Mouse (Mus musculus) forebrain, embryonic 10.5 days (tissue): Measurements from ENCODE around the gene Cdc25a. TPM values are rescaled to one million over a fixed set of nuclear protein-coding genes. Genes with fewer than 3 reads are reported as not detected.

Source experiments
- DNase-seq: peaks from one replicate; pipeline ENCODE4 v3.0.0-alpha.2; 2017; ENCODE audit warnings: low spot score; ENCODE audit errors: extremely low spot score
- H3K27ac ChIP-seq: fragments of 300-500 bp; sonication (generic); 2 replicates; pipeline ENCODE4 v1.5.1; 2016; ENCODE audit warnings: mild to moderate bottlenecking
- H3K27me3 ChIP-seq: fragments of 300-500 bp; sonication (generic); 2 replicates; pipeline ENCODE4 v1.6.1; 2016; ENCODE audit warnings: mild to moderate bottlenecking; ENCODE audit not compliant: poor library complexity, severe bottlenecking
- H3K36me3 ChIP-seq: fragments of 300-500 bp; sonication (generic); replicated peaks from 2 replicates; pipeline ENCODE4 v1.6.1; 2016; ENCODE audit warnings: mild to moderate bottlenecking, moderate library complexity
- H3K4me1 ChIP-seq: fragments of 300-500 bp; sonication (generic); 2 replicates; pipeline ENCODE4 v1.6.1; 2016
- H3K4me3 ChIP-seq: fragments of 300-500 bp; sonication (generic); 2 replicates; pipeline ENCODE4 v1.5.1; 2016; ENCODE audit warnings: mild to moderate bottlenecking, moderate library complexity
- H3K9me3 ChIP-seq: fragments of 300-500 bp; sonication (generic); 2 replicates; pipeline ENCODE4 v1.6.1; 2016; ENCODE audit warnings: mild to moderate bottlenecking, moderate library complexity
- WGBS: fragments of 180-500 bp; shearing (Covaris S2); methylation state at CpG from one replicate; pipeline ENCODE4 v1.1.7; 2016; 5-methylcytosine and 5-hydroxymethylcytosine counted together
- polyA plus RNA-seq: library from polyadenylated mRNA; unstranded; fragments of >200 nt; fragmentation: Nextera tagmentation; extraction: Ambion mirVana; gene quantifications from 2 replicates; pipeline ENCODE4 v1.2.1, GENCODE M21; 2016

Cdc25a gene
- polyA plus RNA-seq, 1 experiment from 2014 or later, result 45.5 TPM

DNA sequence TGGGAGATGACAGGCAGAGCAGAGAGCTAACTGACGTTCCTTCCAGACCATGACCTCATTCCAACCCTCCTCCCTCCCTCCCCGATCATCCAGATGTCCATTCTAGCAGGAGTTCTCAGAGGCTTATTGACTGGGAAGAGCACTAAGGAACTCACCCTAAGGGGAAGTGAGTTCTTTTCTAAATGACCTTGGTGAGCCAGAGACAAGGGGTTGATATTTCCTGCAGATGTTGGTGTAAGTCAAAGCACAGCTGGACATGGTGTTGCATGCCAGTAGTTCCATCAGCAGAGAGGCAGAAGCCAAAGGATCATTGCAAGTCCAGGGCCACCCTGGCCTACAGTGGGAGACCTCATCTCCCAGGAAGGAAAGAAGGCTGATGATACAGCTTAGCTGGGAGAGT, 22.6 kb downstream of the Cdc25a start:
- Histone ChIP-seq H3K4me3 (no peak overlapping the region), H3K9me3 (no peaks in the 10 kb centered on the region), H3K27ac (no peak overlapping the region), H3K4me1 (peaks cover 11% of the 10 kb centered on the region), H3K36me3 (peaks cover 46% of the 10 kb centered on the region), H3K27me3 (no peaks in the 10 kb centered on the region)
- DNase-seq, result no peak
- 66% methylated on average over 2 of the region's 2 CpGs for WGBS

DNA sequence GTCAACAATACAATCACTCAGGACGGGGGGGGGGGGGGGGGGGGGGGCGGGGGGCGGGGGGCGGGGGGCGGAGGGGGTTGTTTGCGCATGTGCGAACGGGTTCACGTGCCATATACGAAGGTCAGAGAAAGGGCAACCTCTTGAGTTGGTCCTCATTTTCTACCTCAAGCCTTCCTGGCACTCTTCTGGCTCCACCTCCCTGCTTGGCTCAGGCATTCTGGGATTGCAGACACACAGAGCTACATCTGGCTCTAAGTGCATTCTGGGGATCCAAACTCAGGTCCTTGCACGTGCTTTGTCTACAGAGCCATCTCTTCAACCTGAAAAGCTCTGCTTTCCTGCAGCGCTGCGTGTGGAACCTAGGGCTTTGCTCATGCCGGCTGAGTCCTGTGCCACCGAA, 24.0 kb downstream of the Cdc25a start:
- DNase-seq, result no peak
- H3K27me3 ChIP-seq, result no peaks in the 10 kb centered on the region
- WGBS, result 83% methylated on average over 11 of the region's 15 CpGs
- H3K36me3 ChIP-seq, result peaks cover 33% of the 10 kb centered on the region
- H3K4me1 ChIP-seq, result peaks cover 5% of the 10 kb centered on the region
- H3K4me3 ChIP-seq, result no peak overlapping the region
- H3K27ac ChIP-seq, result 0 out of 2 replicates have a peak overlapping the region, but pooled peaks have one; percentile 53
- no peaks in the 10 kb centered on the region for H3K9me3 ChIP-seq

- DNase-seq, result no peak
- 76% methylated on average over 8 of the region's 8 CpGs for whole genome bisulfite sequencing
- Histone ChIP-seq H3K27me3 (no peaks in the 10 kb centered on the region), H3K9me3 (no peaks in the 10 kb centered on the region), H3K36me3 (peaks cover 29% of the 10 kb centered on the region), H3K4me1 (peaks cover under 1% of the 10 kb centered on the region; the same call in 1 of the 2 replicates), H3K4me3 (no peak overlapping the region), H3K27ac (0 out of 2 replicates have a peak overlapping the region, but pooled peaks have one; percentile 53)
These were observed 24.4 kb downstream of the Cdc25a start for GRCm38 (mm10) chr9:109899774-109900173.

DNA sequence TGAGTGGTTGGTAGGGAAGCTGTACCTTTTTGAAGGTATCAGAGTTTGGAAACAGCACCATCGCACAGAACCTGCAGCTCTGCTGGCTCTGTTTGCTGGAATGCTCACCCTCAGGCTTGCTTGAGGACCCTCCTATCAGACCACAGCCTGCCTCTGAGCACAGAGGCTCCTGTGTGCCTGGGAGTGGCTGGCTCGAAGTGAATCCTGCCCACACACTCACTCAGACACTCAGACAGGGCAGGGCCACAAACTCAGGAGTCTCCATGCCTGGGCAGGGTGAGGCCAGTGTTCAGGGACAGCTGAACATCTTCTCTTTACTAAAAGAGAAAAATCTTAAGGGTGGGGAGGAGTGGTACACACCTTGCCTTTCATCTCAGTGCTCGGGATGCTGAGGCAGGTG, 25.2 kb downstream of the Cdc25a start:
- 92% methylated on average over 3 of the region's 3 CpGs for WGBS
- H3K27me3 ChIP-seq, result no peaks in the 10 kb centered on the region
- H3K36me3 ChIP-seq, result peaks cover 20% of the 10 kb centered on the region
- no peaks in the 10 kb centered on the region for H3K4me1 ChIP-seq
- DNase-seq, result no peak
- no peak overlapping the region for H3K27ac ChIP-seq
- H3K4me3 ChIP-seq, result no peak overlapping the region
- H3K9me3 ChIP-seq, result no peaks in the 10 kb centered on the region

- Histone ChIP-seq H3K4me1 (0 out of 2 replicates have a peak, but pooled peaks cover 2% of the 10 kb centered on the region), H3K27ac (no peak overlapping the region), H3K9me3 (no peaks in the 10 kb centered on the region), H3K4me3 (no peak overlapping the region), H3K36me3 (0 out of 2 replicates have a peak, but pooled peaks cover 6% of the 10 kb centered on the region), H3K27me3 (no peaks in the 10 kb centered on the region)
- WGBS, result 60% methylated on average over 4 of the region's 4 CpGs
- DNase-seq, result no peak
These were observed 26.9 kb downstream of the Cdc25a start for GRCm38 (mm10) chr9:109902246-109902645.

- Histone ChIP-seq H3K4me1 (0 out of 2 replicates have a peak, but pooled peaks cover 5% of the 10 kb centered on the region), H3K27ac (no peak overlapping the region), H3K9me3 (no peaks in the 10 kb centered on the region), H3K27me3 (no peaks in the 10 kb centered on the region), H3K36me3 (0 out of 2 replicates have a peak, but pooled peaks cover 5% of the 10 kb centered on the region), H3K4me3 (no peak overlapping the region)
- WGBS, result 73% methylated on average over 5 of the region's 5 CpGs
- no peak for DNase-seq
These were observed 27.4 kb downstream of the Cdc25a start for GRCm38 (mm10) chr9:109902740-109903139.

DNA sequence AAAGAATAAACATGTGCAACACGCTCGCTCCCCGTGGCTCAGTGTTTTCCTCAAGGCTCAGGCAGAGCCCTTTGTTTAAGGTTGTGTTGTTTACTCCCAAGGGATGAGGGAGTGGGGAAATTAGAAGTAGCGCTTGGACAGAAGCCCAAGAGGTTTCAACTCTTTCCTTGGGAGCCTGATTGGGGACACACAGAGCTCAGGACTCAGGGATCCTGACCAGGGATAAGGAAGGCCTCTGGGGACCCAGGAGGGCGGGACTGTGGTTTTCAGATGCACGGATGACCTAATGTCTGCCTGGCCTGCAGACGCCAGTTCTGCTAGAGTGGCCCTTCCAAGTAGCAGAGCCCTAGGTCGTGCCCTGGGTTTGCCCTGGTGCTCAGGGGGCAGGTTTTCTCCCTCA, 31.9 kb downstream of the Cdc25a start:
- Histone ChIP-seq H3K36me3 (no peaks in the 10 kb centered on the region), H3K4me1 (0 out of 2 replicates have a peak, but pooled peaks cover 5% of the 10 kb centered on the region), H3K9me3 (no peaks in the 10 kb centered on the region), H3K27me3 (no peaks in the 10 kb centered on the region), H3K27ac (no peak overlapping the region), H3K4me3 (no peak overlapping the region)
- no peak for DNase-seq
- 74% methylated on average over 8 of the region's 8 CpGs for WGBS

DNA sequence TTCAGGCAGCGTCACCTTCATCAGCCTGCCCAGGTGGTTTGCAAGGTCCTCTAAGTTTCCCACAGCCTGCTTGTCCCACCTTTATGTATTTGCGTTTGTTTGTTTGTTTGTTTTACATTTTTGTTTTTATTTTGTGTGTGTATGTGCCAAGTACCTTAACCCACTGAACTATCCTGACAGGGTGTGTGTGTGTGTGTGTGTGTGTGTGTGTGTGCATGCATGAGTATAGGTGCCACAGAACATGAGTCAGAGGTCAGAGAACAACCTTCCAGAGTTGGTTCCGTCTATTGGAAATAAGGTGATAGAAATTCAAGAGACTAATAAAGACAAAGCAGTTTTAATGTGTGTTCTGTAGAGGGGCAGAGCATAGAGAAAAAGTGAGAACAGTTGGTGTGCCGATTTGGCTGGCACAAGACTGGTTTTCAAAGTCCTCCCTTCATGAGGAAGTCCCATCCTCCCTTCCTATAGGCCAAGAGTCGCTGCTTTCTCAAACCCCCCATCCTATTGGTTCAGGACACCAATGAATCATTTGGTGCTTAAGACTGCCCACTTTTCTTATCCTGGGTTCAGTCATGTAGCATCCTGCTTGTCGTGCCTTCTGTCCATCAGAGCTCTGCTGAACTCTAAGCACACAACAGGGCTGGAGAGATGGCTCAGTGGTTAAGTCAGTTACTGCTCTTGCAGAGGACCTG, 32.5 kb downstream of the Cdc25a start:
- no peak overlapping the region for H3K27ac ChIP-seq
- no peaks in the 10 kb centered on the region for H3K27me3 ChIP-seq
- H3K4me3 ChIP-seq, result no peak overlapping the region
- no peaks in the 10 kb centered on the region for H3K36me3 ChIP-seq
- 0 out of 2 replicates have a peak, but pooled peaks cover 5% of the 10 kb centered on the region for H3K4me1 ChIP-seq
- DNase-seq, result no peak
- no peaks in the 10 kb centered on the region for H3K9me3 ChIP-seq
- WGBS, result 77% methylated on average over 6 of the region's 6 CpGs

DNA sequence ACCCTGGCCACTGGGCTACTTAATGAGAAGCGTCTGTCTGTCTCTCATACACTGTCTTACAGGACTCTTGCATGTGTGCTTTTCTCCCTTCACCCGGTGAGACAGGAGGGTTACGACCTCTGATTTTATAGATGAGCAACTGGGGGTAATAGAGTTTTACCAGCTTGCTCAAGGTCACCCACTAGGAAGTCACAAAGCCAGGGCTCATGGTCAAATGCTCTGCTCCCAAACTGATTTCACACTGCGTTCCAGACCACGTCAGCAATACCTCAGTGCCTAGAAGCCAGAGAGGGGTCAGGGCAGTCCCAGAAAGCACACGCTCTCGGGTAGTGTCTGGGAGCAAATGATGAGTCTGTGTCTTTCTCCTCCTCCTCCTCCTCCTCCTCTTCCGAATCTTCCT, 33.7 kb downstream of the Cdc25a start:
- Histone ChIP-seq H3K27ac (no peak overlapping the region), H3K4me1 (0 out of 2 replicates have a peak, but pooled peaks cover 5% of the 10 kb centered on the region), H3K27me3 (no peaks in the 10 kb centered on the region), H3K4me3 (no peak overlapping the region), H3K9me3 (no peaks in the 10 kb centered on the region), H3K36me3 (no peaks in the 10 kb centered on the region)
- 85% methylated on average over 8 of the region's 8 CpGs for WGBS
- DNase-seq, result no peak

- Histone ChIP-seq H3K4me3 (no peak overlapping the region), H3K4me1 (0 out of 2 replicates have a peak, but pooled peaks cover 5% of the 10 kb centered on the region), H3K9me3 (no peaks in the 10 kb centered on the region), H3K27me3 (no peaks in the 10 kb centered on the region), H3K27ac (no peak overlapping the region), H3K36me3 (no peaks in the 10 kb centered on the region)
- WGBS, result 88% methylated on average over 4 of the region's 4 CpGs
- DNase-seq, result no peak
These were observed 34.5 kb downstream of the Cdc25a start for GRCm38 (mm10) chr9:109909926-109910325.

GRCm38 (mm10) chr9:109911779-109912178, 36.4 kb downstream of the Cdc25a start:
- Histone ChIP-seq H3K9me3 (no peaks in the 10 kb centered on the region), H3K27ac (no peak overlapping the region), H3K4me1 (0 out of 2 replicates have a peak, but pooled peaks cover 5% of the 10 kb centered on the region), H3K36me3 (no peaks in the 10 kb centered on the region), H3K27me3 (no peaks in the 10 kb centered on the region), H3K4me3 (no peak overlapping the region)
- DNase-seq, result no peak
- WGBS, result 91% methylated on average over 7 of the region's 7 CpGs

GRCm38 (mm10) chr9:109914269-109914926, 39.0 kb downstream of the Cdc25a start:
- WGBS, result 80% methylated on average over 4 of the region's 4 CpGs
- no peak overlapping the region for H3K4me3 ChIP-seq
- no peaks in the 10 kb centered on the region for H3K9me3 ChIP-seq
- no peaks in the 10 kb centered on the region for H3K4me1 ChIP-seq
- no peak for DNase-seq
- H3K27me3 ChIP-seq, result no peaks in the 10 kb centered on the region
- no peaks in the 10 kb centered on the region for H3K36me3 ChIP-seq
- no peak overlapping the region for H3K27ac ChIP-seq

- Histone ChIP-seq H3K4me1 (peaks cover 3% of the 10 kb centered on the region; the same call in 1 of the 2 replicates), H3K9me3 (no peaks in the 10 kb centered on the region), H3K36me3 (no peaks in the 10 kb centered on the region), H3K27ac (no peak overlapping the region), H3K27me3 (no peaks in the 10 kb centered on the region), H3K4me3 (no peak overlapping the region)
- WGBS, result 77% methylated on average over 2 of the region's 2 CpGs
- no peak for DNase-seq
These were observed 42.6 kb downstream of the Cdc25a start for GRCm38 (mm10) chr9:109917931-109918330.
